Mouse (Mus musculus): ENCODE measurements around the gene Corin. TPM values are rescaled to one million over a fixed set of nuclear protein-coding genes. Genes with fewer than 3 reads are reported as not detected.

Gene Corin
- polyA plus RNA-seq (2015; fragmentation: Nextera tagmentation; extraction: Ambion mirVana), result 0.90 and 1.1 TPM in 2 replicates

GRCm38 (mm10) chr5:72503531-72504523 is at the start of gene Corin:
Corin (minus strand) TSS chr5:72504473.
- H3K9ac ChIP-seq, result no peak within 1 kb of the TSS
- WGBS, result 1% methylated on average over 64 of the region's 64 CpGs
- no peaks in the 10 kb centered on the region for H3K9me3 ChIP-seq

GRCm38 (mm10) chr5:72551209-72551608 is 46.9 kb upstream of the Corin start:
- ATAC-seq (ENCODE audit: insufficient read depth, low FRiP score, low read depth), result no peak
- Histone ChIP-seq H3K9ac (no peak overlapping the region), H3K27ac (no peak overlapping the region), H3K9me3 (no peaks in the 10 kb centered on the region), H3K36me3 (peaks cover 4% of the 10 kb centered on the region; the same call in 1 of the 2 replicates), H3K4me2 (no peak overlapping the region), H3K4me1 (no peaks in the 10 kb centered on the region), H3K27me3 (replicated peaks) (no peaks in the 10 kb centered on the region), H3K4me3 (replicated peaks) (no peak overlapping the region)
- whole genome bisulfite sequencing, result 86% methylated on average over 3 of the region's 3 CpGs

More at GRCm38 (mm10) chr5:72503531-72504523, at the start of gene Corin:
- Histone ChIP-seq H3K27me3 (replicated peaks) (peaks cover 24% of the 10 kb centered on the region), H3K36me3 (no peaks in the 10 kb centered on the region), H3K27ac (no peak within 1 kb of the TSS), H3K4me3 (replicated peaks) (peak within 1 kb of the TSS; percentile 39), H3K4me2 (peak within 1 kb of the TSS; percentile 79), H3K4me1 (peaks cover 16% of the 10 kb centered on the region)
- ATAC-seq (ENCODE audit: insufficient read depth, low FRiP score, low read depth), result peak; percentile 58; the same call in 1 of the 2 replicates

GRCm38 (mm10) chr5:72528896-72529295 is 24.6 kb upstream of the Corin start:
- H3K4me1 ChIP-seq, result no peaks in the 10 kb centered on the region
- H3K36me3 ChIP-seq, result peaks cover 16% of the 10 kb centered on the region
- no peak for ATAC-seq (ENCODE audit: insufficient read depth, low FRiP score, low read depth)
- no peaks in the 10 kb centered on the region for H3K27me3 ChIP-seq (replicated peaks)
- H3K4me3 ChIP-seq (replicated peaks), result no peak overlapping the region
- 90% methylated on average over 3 of the region's 3 CpGs for WGBS
- no peak overlapping the region for H3K4me2 ChIP-seq
- H3K9me3 ChIP-seq, result no peaks in the 10 kb centered on the region
- no peak overlapping the region for H3K27ac ChIP-seq
- H3K9ac ChIP-seq, result no peak overlapping the region

GRCm38 (mm10) chr5:72513808-72514207 is 9.5 kb upstream of the Corin start:
- Histone ChIP-seq H3K4me3 (replicated peaks) (no peak overlapping the region), H3K9ac (no peak overlapping the region), H3K4me1 (no peaks in the 10 kb centered on the region), H3K4me2 (no peak overlapping the region), H3K36me3 (peaks cover 15% of the 10 kb centered on the region), H3K27ac (no peak overlapping the region), H3K27me3 (replicated peaks) (no peaks in the 10 kb centered on the region), H3K9me3 (no peaks in the 10 kb centered on the region)
- WGBS, result 85% methylated on average over 5 of the region's 5 CpGs
- no peak for ATAC-seq (ENCODE audit: insufficient read depth, low FRiP score, low read depth)

- Histone ChIP-seq H3K27ac (no peak overlapping the region), H3K4me3 (replicated peaks) (no peak overlapping the region), H3K4me2 (no peak overlapping the region), H3K9ac (no peak overlapping the region), H3K9me3 (no peaks in the 10 kb centered on the region), H3K27me3 (replicated peaks) (peaks cover 24% of the 10 kb centered on the region), H3K36me3 (no peaks in the 10 kb centered on the region), H3K4me1 (peaks cover 16% of the 10 kb centered on the region)
- 70% methylated on average over 5 of the region's 5 CpGs for WGBS
- ATAC-seq (ENCODE audit: insufficient read depth, low FRiP score, low read depth), result no peak
These were observed 1.5 kb upstream of the Corin start for GRCm38 (mm10) chr5:72505740-72506139.

GRCm38 (mm10) chr5:72502778-72503177 is 1.5 kb downstream of the Corin start:
- Histone ChIP-seq H3K9me3 (no peaks in the 10 kb centered on the region), H3K4me3 (replicated peaks) (no peak overlapping the region), H3K27me3 (replicated peaks) (peaks cover 24% of the 10 kb centered on the region), H3K27ac (no peak overlapping the region), H3K9ac (no peak overlapping the region), H3K4me2 (peak overlapping the region; percentile 79), H3K4me1 (peaks cover 16% of the 10 kb centered on the region), H3K36me3 (no peaks in the 10 kb centered on the region)
- WGBS, result 67% methylated on average over 8 of the region's 8 CpGs
- ATAC-seq (ENCODE audit: insufficient read depth, low FRiP score, low read depth), result no peak

- ATAC-seq (ENCODE audit: insufficient read depth, low FRiP score, low read depth), result no peak
- Histone ChIP-seq H3K4me2 (no peak overlapping the region), H3K36me3 (no peaks in the 10 kb centered on the region), H3K9ac (no peak overlapping the region), H3K27me3 (replicated peaks) (peaks cover 24% of the 10 kb centered on the region), H3K27ac (no peak overlapping the region), H3K9me3 (no peaks in the 10 kb centered on the region), H3K4me1 (peaks cover 16% of the 10 kb centered on the region), H3K4me3 (replicated peaks) (no peak overlapping the region)
- 47% methylated on average over 3 of the region's 3 CpGs for WGBS
These were observed 2.5 kb downstream of the Corin start for GRCm38 (mm10) chr5:72501763-72502162.

- Histone ChIP-seq H3K9me3 (no peaks in the 10 kb centered on the region), H3K36me3 (no peaks in the 10 kb centered on the region)
These were observed 6.0 kb downstream of the Corin start for GRCm38 (mm10) chr5:72498271-72498670.

GRCm38 (mm10) chr5:72496756-72497155 is 7.5 kb downstream of the Corin start:
- no peaks in the 10 kb centered on the region for H3K9me3 ChIP-seq
- H3K4me3 ChIP-seq (replicated peaks), result no peak overlapping the region
- no peaks in the 10 kb centered on the region for H3K36me3 ChIP-seq
- 73% methylated on average over 4 of the region's 4 CpGs for WGBS
- H3K4me2 ChIP-seq, result no peak overlapping the region
- ATAC-seq (ENCODE audit: insufficient read depth, low FRiP score, low read depth), result no peak
- no peak overlapping the region for H3K27ac ChIP-seq
- no peaks in the 10 kb centered on the region for H3K4me1 ChIP-seq
- H3K27me3 ChIP-seq (replicated peaks), result no peaks in the 10 kb centered on the region
- H3K9ac ChIP-seq, result no peak overlapping the region

More at GRCm38 (mm10) chr5:72498271-72498670, 6.0 kb downstream of the Corin start:
- ATAC-seq (ENCODE audit: insufficient read depth, low FRiP score, low read depth), result no peak
- no peak overlapping the region for H3K4me2 ChIP-seq
- WGBS, result 59% methylated on average over 10 of the region's 10 CpGs
- H3K4me1 ChIP-seq, result 0 out of 2 replicates have a peak, but pooled peaks cover 2% of the 10 kb centered on the region
- H3K27ac ChIP-seq, result no peak overlapping the region
- H3K9ac ChIP-seq, result no peak overlapping the region
- H3K4me3 ChIP-seq (replicated peaks), result no peak overlapping the region
- peaks cover 7% of the 10 kb centered on the region for H3K27me3 ChIP-seq (replicated peaks)

- 66% methylated on average over 7 of the region's 7 CpGs for WGBS
- H3K4me1 ChIP-seq, result no peaks in the 10 kb centered on the region
- no peaks in the 10 kb centered on the region for H3K27me3 ChIP-seq (replicated peaks)
- no peak overlapping the region for H3K27ac ChIP-seq
- no peak overlapping the region for H3K4me2 ChIP-seq
- no peaks in the 10 kb centered on the region for H3K9me3 ChIP-seq
- no peak overlapping the region for H3K4me3 ChIP-seq (replicated peaks)
- H3K36me3 ChIP-seq, result no peaks in the 10 kb centered on the region
- ATAC-seq (ENCODE audit: insufficient read depth, low FRiP score, low read depth), result no peak
- H3K9ac ChIP-seq, result no peak overlapping the region
These were observed 10.4 kb downstream of the Corin start for GRCm38 (mm10) chr5:72493906-72494305.

- Histone ChIP-seq H3K9ac (no peak overlapping the region), H3K36me3 (no peaks in the 10 kb centered on the region), H3K4me2 (no peak overlapping the region), H3K27ac (no peak overlapping the region), H3K4me3 (replicated peaks) (no peak overlapping the region), H3K9me3 (no peaks in the 10 kb centered on the region), H3K27me3 (replicated peaks) (no peaks in the 10 kb centered on the region), H3K4me1 (no peaks in the 10 kb centered on the region)
- ATAC-seq (ENCODE audit: insufficient read depth, low FRiP score, low read depth), result no peak
- WGBS, result 40% methylated on average over 2 of the region's 2 CpGs
These were observed 13.0 kb downstream of the Corin start for GRCm38 (mm10) chr5:72491232-72491631.

GRCm38 (mm10) chr5:72480456-72480855 is 23.8 kb downstream of the Corin start:
- Histone ChIP-seq H3K9me3 (no peaks in the 10 kb centered on the region), H3K4me1 (no peaks in the 10 kb centered on the region), H3K4me3 (replicated peaks) (no peak overlapping the region), H3K27me3 (replicated peaks) (0 out of 2 replicates have a peak, but pooled peaks cover 3% of the 10 kb centered on the region), H3K4me2 (no peak overlapping the region), H3K9ac (no peak overlapping the region), H3K27ac (no peak overlapping the region), H3K36me3 (no peaks in the 10 kb centered on the region)
- 34% methylated on average over 7 of the region's 7 CpGs for WGBS
- no peak for ATAC-seq (ENCODE audit: insufficient read depth, low FRiP score, low read depth)
